Mouse (Mus musculus): ENCODE measurements at regions not wholly inside any gene's neighbourhood (a gene's known extent, or its start where the extent isn't known, plus 50 kb on each side); places are given as distances from the start of the nearest gene placed in this dataset.

- no peak for TF ChIP-seq CTCF (IDR thresholded peaks at IDR 0.05; ENCODE audit: control insufficient read depth, insufficient read depth, low read length)
- TF ChIP-seq POLR2A (IDR thresholded peaks at IDR 0.05; ENCODE audit: borderline replicate concordance, control insufficient read depth, low read depth, low read length): no peak
Measured at GRCm38 (mm10) chr2:74404493-74404892, 174.7 kb downstream of the Lnpk start.

Data from bone marrow, adult 2 months (tissue).